ENCODE assay signal across 7 mouse cellular contexts in the genomic region with DNA sequence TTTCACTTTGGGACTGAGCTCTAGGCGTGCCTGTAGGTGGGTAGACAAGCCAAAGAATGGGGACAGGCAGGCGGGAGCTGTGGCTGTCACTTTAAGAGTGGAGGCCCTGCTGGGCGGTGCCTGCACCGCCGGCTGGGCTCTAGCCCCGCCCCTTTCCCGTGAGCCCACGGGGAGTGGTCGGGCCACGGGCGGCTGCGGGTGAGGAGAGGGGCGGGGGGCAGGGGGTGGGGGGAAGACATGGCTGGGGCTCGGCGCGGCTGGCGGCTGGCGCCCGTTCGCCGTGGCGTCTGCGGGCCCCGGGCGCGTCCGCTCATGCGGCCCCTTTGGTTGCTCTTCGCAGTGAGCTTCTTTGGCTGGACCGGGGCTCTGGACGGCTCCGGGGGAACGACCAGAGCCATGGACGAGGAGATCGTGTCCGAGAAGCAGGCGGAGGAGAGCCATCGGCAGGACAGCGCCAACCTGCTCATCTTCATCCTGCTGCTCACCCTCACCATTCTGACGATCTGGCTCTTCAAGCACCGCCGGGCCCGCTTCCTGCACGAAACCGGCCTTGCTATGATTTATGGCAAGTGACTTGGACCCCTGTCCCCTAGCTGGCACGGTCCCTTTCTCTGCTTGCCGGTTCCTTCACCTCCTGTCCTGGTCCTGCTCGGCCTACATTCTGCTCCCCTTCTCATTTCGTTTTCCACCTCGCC. TPM values are rescaled to one million over a fixed set of nuclear protein-coding genes. Genes with fewer than 3 reads are reported as not detected.
A peak's percentile ranks its signal among the peaks of the same experiment; 100 is the strongest.
DNase-seq lines count a peak whose midpoint lies in the region.

Slc9a6 (plus strand) TSS at position 135 of the 695 bp plus-strand sequence.

- peak; percentile 56 to 66 for DNase-seq in adrenal gland, adult 18-20 months (ENCODE audit: low spot score in 2 of 2)
- DNase-seq in embryo, embryonic 10 days (ENCODE audit: low spot score), result peak; percentile 78
- peak; percentile 68 for DNase-seq in gastrocnemius, postnatal 10 days
- DNase-seq in induced T-regulatory cell, adult 2 months (ENCODE audit: low read depth), result peak; percentile 86
- peak; percentile 51 to 73 for DNase-seq in left cerebral cortex, postnatal 25 days (ENCODE audit: low spot score in 2 of 2)
- peak; percentile 84 for DNase-seq in mesoderm, embryonic 11.5 days (ENCODE audit: low read depth, low spot score)
- peak; percentile 22 to 56 for DNase-seq in right cerebral cortex, postnatal 36 days (ENCODE audit: low spot score in 2 of 2)

- intact Hi-C loops in left cerebral cortex, postnatal 25 days (cut with DNase I), result loop anchor here (10.0 kb wide), 1 partner anchor 445 kb away; the partner anchor contains the start of gene Htatsf1

RNA-seq across cellular contexts. Expression of gene Slc9a6, which starts in this region (rescaled TPM):
- 10 to 100 TPM; 27.8 to 31.0 TPM for total RNA-seq in adrenal gland, adult 18-20 months (2021)
- total RNA-seq in gastrocnemius, postnatal 10 days (2021), result 10 to 100 TPM; 16.2 to 16.8 TPM
- total RNA-seq in left cerebral cortex, postnatal 25 days (2021), result 10 to 100 TPM; 90.7 to 92.3 TPM

Comparison
In these comparisons a context has a peak if more than half of its experiments do, and no peak if none do; other contexts are left out.
1. Peak in every context shown above with its lines: DNase-seq.